ENCODE assay signal across 8 mouse cellular contexts in genomic region chr15:102517631-102517975, GRCm38 (mm10). TPM values are rescaled to one million over a fixed set of nuclear protein-coding genes. Genes with fewer than 3 reads are reported as not detected.
A peak's percentile ranks its signal among the peaks of the same experiment; 100 is the strongest.
DNase-seq lines count a peak whose midpoint lies in the region; ATAC-seq and TF ChIP-seq lines count a peak whose summit lies in the region.

No protein-coding gene starts in this region.

- no peak for DNase-seq in spleen, adult 2 months (ENCODE audit: low read depth in 1 of 2, low spot score in 2 of 2)
- DNase-seq in spleen, postnatal 10 days (ENCODE audit: low spot score in 2 of 2), result no peak
- no peak for DNase-seq in liver, embryonic 11.5 days (ENCODE audit: low spot score)
- no peak for DNase-seq in stomach, postnatal 0 days (ENCODE audit: low spot score)
- DNase-seq in ovary, adult 18-20 months (ENCODE audit: low spot score), result no peak

- H3K9me3 ChIP-seq in erythroblast, embryonic 14.5 days (ENCODE audit: control insufficient read depth, low read length), result no peaks in the 10 kb centered on the region
- no peaks in the 10 kb centered on the region for H3K9me3 ChIP-seq in liver, embryonic 11.5 days (ENCODE audit: control insufficient read depth, low read length)
- no peaks in the 10 kb centered on the region for H3K9me3 ChIP-seq in stomach, postnatal 0 days (ENCODE audit: control insufficient read depth, low read length)

- WGBS in spleen, adult 2 months, result under 1% methylated on average over 10 of the region's 10 CpGs
- 0% methylated on average over 10 of the region's 10 CpGs for WGBS in liver, embryonic 11.5 days
- WGBS in stomach, postnatal 0 days, result under 1% methylated on average over 10 of the region's 10 CpGs

- peaks cover 15% of the 10 kb centered on the region for H3K27me3 ChIP-seq in erythroblast, embryonic 14.5 days (ENCODE audit: control insufficient read depth)
- H3K27me3 ChIP-seq in spleen, adult 2 months (ENCODE audit: control insufficient read depth, insufficient read depth, low read length), result no peaks in the 10 kb centered on the region
- no peaks in the 10 kb centered on the region for H3K27me3 ChIP-seq in liver, embryonic 11.5 days (replicated peaks; ENCODE audit: control insufficient read depth, insufficient read depth, low read length)
- H3K27me3 ChIP-seq in stomach, postnatal 0 days (ENCODE audit: control insufficient read depth, insufficient read depth, low read length), result no peaks in the 10 kb centered on the region

- TF ChIP-seq EP300 in stomach, postnatal 0 days (optimal IDR thresholded peaks at IDR 0.05), result no peak

- peak overlapping the region; percentile 95 for H3K4me3 ChIP-seq in erythroblast, embryonic 14.5 days (replicated peaks)
- peak overlapping the region; percentile 74 for H3K4me3 ChIP-seq in spleen, adult 2 months (ENCODE audit: extremely low read depth, insufficient read depth, insufficient read length)
- H3K4me3 ChIP-seq in liver, embryonic 11.5 days (ENCODE audit: low read depth, low read length), result peak overlapping the region; percentile 77
- H3K4me3 ChIP-seq in stomach, postnatal 0 days (ENCODE audit: low read depth, low read length), result peak overlapping the region; percentile 64

- TF ChIP-seq CTCF in spleen, adult 2 months (IDR thresholded peaks at IDR 0.05; ENCODE audit: extremely low read depth, insufficient read depth, insufficient read length, insufficient replicate concordance), result no peak
- TF ChIP-seq CTCF in stomach, postnatal 0 days (IDR thresholded peaks at IDR 0.05; ENCODE audit: low read depth), result no peak

- peak overlapping the region; percentile 96 for H3K4me2 ChIP-seq in liver, embryonic 11.5 days
- H3K4me2 ChIP-seq in stomach, postnatal 0 days (replicated peaks; ENCODE audit: low read depth), result peak overlapping the region; percentile 91

- H3K36me3 ChIP-seq in erythroblast, embryonic 14.5 days (ENCODE audit: control insufficient read depth), result peaks cover 25% of the 10 kb centered on the region
- H3K36me3 ChIP-seq in spleen, adult 2 months (ENCODE audit: control insufficient read depth, insufficient read depth, low read length), result peaks cover 3% of the 10 kb centered on the region; the same call in 1 of the 2 replicates
- H3K36me3 ChIP-seq in liver, embryonic 11.5 days (ENCODE audit: control insufficient read depth, insufficient read depth, low read length), result peaks cover 7% of the 10 kb centered on the region; the same call in 1 of the 2 replicates
- H3K36me3 ChIP-seq in stomach, postnatal 0 days (ENCODE audit: control insufficient read depth, insufficient read depth, low read length), result peaks cover 3% of the 10 kb centered on the region; the same call in 1 of the 2 replicates

- ATAC-seq in erythroblast, adult 5-6 weeks (replicated peaks; ENCODE audit: low FRiP score, poor library complexity, severe bottlenecking), result no peak
- ATAC-seq in liver, embryonic 11.5 days (replicated peaks; ENCODE audit: low FRiP score), result no peak
- ATAC-seq in stomach, postnatal 0 days (ENCODE audit: low FRiP score, low TSS enrichment), result no peak
- no peak for ATAC-seq in erythroid progenitor cell, adult 5-6 weeks (replicated peaks; ENCODE audit: low FRiP score, poor library complexity, severe bottlenecking)

- peak; percentile 73 for TF ChIP-seq POLR2A in spleen, adult 2 months (IDR thresholded peaks at IDR 0.05; ENCODE audit: low read depth, low read length)

- peak overlapping the region; percentile 42 for H3K9ac ChIP-seq in liver, embryonic 11.5 days (ENCODE audit: low read depth, low read length)
- H3K9ac ChIP-seq in stomach, postnatal 0 days (ENCODE audit: low read length), result peak overlapping the region; percentile 62

- peaks cover 57% of the 10 kb centered on the region for H3K4me1 ChIP-seq in erythroblast, embryonic 14.5 days (ENCODE audit: control insufficient read depth)
- peaks cover 2% of the 10 kb centered on the region; the same call in 1 of the 2 replicates for H3K4me1 ChIP-seq in spleen, adult 2 months (ENCODE audit: control insufficient read depth, insufficient read depth, insufficient read length)
- peaks cover 28% of the 10 kb centered on the region for H3K4me1 ChIP-seq in liver, embryonic 11.5 days (replicated peaks; ENCODE audit: control insufficient read depth, insufficient read depth, low read length)
- H3K4me1 ChIP-seq in stomach, postnatal 0 days (replicated peaks; ENCODE audit: control insufficient read depth, insufficient read depth), result no peaks in the 10 kb centered on the region

- peak overlapping the region; percentile 49 for H3K27ac ChIP-seq in spleen, adult 2 months (ENCODE audit: insufficient read depth, low read length)
- peak overlapping the region; percentile 70; the same call in 1 of the 2 replicates for H3K27ac ChIP-seq in liver, embryonic 11.5 days (ENCODE audit: low read depth, low read length)
- peak overlapping the region; percentile 82 for H3K27ac ChIP-seq in stomach, postnatal 0 days (replicated peaks)

RNA-seq across cellular contexts. Expression of gene Tarbp2, which starts 0.4 kb away (rescaled TPM):
- 11.9 and 12.1 TPM in 2 replicates for polyA plus RNA-seq in erythroblast, embryonic 14.5 days (2012)
- 3.5 and 7.3 TPM in 2 replicates for total RNA-seq in erythroblast, adult 5-6 weeks (2015; ENCODE audit: low replicate concordance)
- 9.6 and 13.5 TPM in 2 replicates for total RNA-seq in erythroblast, adult 5-6 weeks (2017; ENCODE audit: low replicate concordance)
- 53.9 and 58.4 TPM in 2 replicates for polyA plus RNA-seq in spleen, adult 2 months (2012; rRNA removed)
- 96.7 and 105 TPM in 2 replicates for polyA plus RNA-seq in liver, embryonic 11.5 days (2014; fragmentation: Nextera tagmentation; extraction: Ambion mirVana)
- 41.7 and 44.3 TPM in 2 replicates for polyA plus RNA-seq in stomach, postnatal 0 days (2015; fragmentation: Nextera tagmentation; extraction: Ambion mirVana)
- 11.5 and 19.7 TPM in 2 replicates for total RNA-seq in erythroid progenitor cell, adult 5-6 weeks (2015; ENCODE audit: low replicate concordance)
- 11.9 and 20.4 TPM in 2 replicates for total RNA-seq in erythroid progenitor cell, adult 5-6 weeks (2017; ENCODE audit: low replicate concordance)

RNA-seq across cellular contexts. Expression of gene Map3k12, which starts 0.7 kb away (rescaled TPM):
- polyA plus RNA-seq in erythroblast, embryonic 14.5 days (2012), result 0.01 TPM in 2 replicates
- not detected in 2 replicates for total RNA-seq in erythroblast, adult 5-6 weeks (2015; ENCODE audit: low replicate concordance)
- 0.34 and 1.1 TPM in 2 replicates for total RNA-seq in erythroblast, adult 5-6 weeks (2017; ENCODE audit: low replicate concordance)
- 2.1 TPM in 2 replicates for polyA plus RNA-seq in spleen, adult 2 months (2012; rRNA removed)
- 7.7 and 7.9 TPM in 2 replicates for polyA plus RNA-seq in liver, embryonic 11.5 days (2014; fragmentation: Nextera tagmentation; extraction: Ambion mirVana)
- 3.3 and 3.9 TPM in 2 replicates for polyA plus RNA-seq in stomach, postnatal 0 days (2015; fragmentation: Nextera tagmentation; extraction: Ambion mirVana)
- 0.72 TPM in 1 of 2 replicates, not detected in the other for total RNA-seq in erythroid progenitor cell, adult 5-6 weeks (2015; ENCODE audit: low replicate concordance)
- total RNA-seq in erythroid progenitor cell, adult 5-6 weeks (2017; ENCODE audit: low replicate concordance), result 2.6 TPM in 1 of 2 replicates, not detected in the other

RNA-seq across cellular contexts. Expression of gene Npff, which starts 7.1 kb away (rescaled TPM):
- polyA plus RNA-seq in erythroblast, embryonic 14.5 days (2012), result 0.16 and 0.17 TPM in 2 replicates
- total RNA-seq in erythroblast, adult 5-6 weeks (2015; ENCODE audit: low replicate concordance), result 4.6 TPM in 1 of 2 replicates, not detected in the other
- 5.9 TPM in 1 of 2 replicates, not detected in the other for total RNA-seq in erythroblast, adult 5-6 weeks (2017; ENCODE audit: low replicate concordance)
- 6.7 and 8.1 TPM in 2 replicates for polyA plus RNA-seq in spleen, adult 2 months (2012; rRNA removed)
- polyA plus RNA-seq in liver, embryonic 11.5 days (2014; fragmentation: Nextera tagmentation; extraction: Ambion mirVana), result 0.86 and 1.2 TPM in 2 replicates
- 1.1 and 1.3 TPM in 2 replicates for polyA plus RNA-seq in stomach, postnatal 0 days (2015; fragmentation: Nextera tagmentation; extraction: Ambion mirVana)
- 9.2 and 12.6 TPM in 2 replicates for total RNA-seq in erythroid progenitor cell, adult 5-6 weeks (2015; ENCODE audit: low replicate concordance)
- total RNA-seq in erythroid progenitor cell, adult 5-6 weeks (2017; ENCODE audit: low replicate concordance), result 3.3 TPM in 1 of 2 replicates, not detected in the other

RNA-seq across cellular contexts. Expression of gene Gm10337, which starts 14.1 kb away (rescaled TPM):
- polyA plus RNA-seq in erythroblast, embryonic 14.5 days (2012), result not detected in 2 replicates
- not detected in 2 replicates for total RNA-seq in erythroblast, adult 5-6 weeks (2015; ENCODE audit: low replicate concordance)
- not detected in 2 replicates for total RNA-seq in erythroblast, adult 5-6 weeks (2017; ENCODE audit: low replicate concordance)
- polyA plus RNA-seq in spleen, adult 2 months (2012; rRNA removed), result not detected in 2 replicates
- polyA plus RNA-seq in liver, embryonic 11.5 days (2014; fragmentation: Nextera tagmentation; extraction: Ambion mirVana), result not detected in 2 replicates
- polyA plus RNA-seq in stomach, postnatal 0 days (2015; fragmentation: Nextera tagmentation; extraction: Ambion mirVana), result not detected in 2 replicates
- total RNA-seq in erythroid progenitor cell, adult 5-6 weeks (2015; ENCODE audit: low replicate concordance), result not detected in 2 replicates
- total RNA-seq in erythroid progenitor cell, adult 5-6 weeks (2017; ENCODE audit: low replicate concordance), result not detected in 2 replicates

RNA-seq across cellular contexts. Expression of gene Pcbp2, which starts 47.3 kb away (rescaled TPM):
- polyA plus RNA-seq in erythroblast, embryonic 14.5 days (2012), result 31.3 and 62.4 TPM in 2 replicates
- 252 and 321 TPM in 2 replicates for total RNA-seq in erythroblast, adult 5-6 weeks (2015; ENCODE audit: low replicate concordance)
- 85.4 and 91.0 TPM in 2 replicates for total RNA-seq in erythroblast, adult 5-6 weeks (2017; ENCODE audit: low replicate concordance)
- polyA plus RNA-seq in spleen, adult 2 months (2012; rRNA removed), result 378 and 426 TPM in 2 replicates
- polyA plus RNA-seq in liver, embryonic 11.5 days (2014; fragmentation: Nextera tagmentation; extraction: Ambion mirVana), result 187 and 220 TPM in 2 replicates
- polyA plus RNA-seq in stomach, postnatal 0 days (2015; fragmentation: Nextera tagmentation; extraction: Ambion mirVana), result 90.7 and 96.2 TPM in 2 replicates
- total RNA-seq in erythroid progenitor cell, adult 5-6 weeks (2015; ENCODE audit: low replicate concordance), result 405 and 484 TPM in 2 replicates
- 185 and 238 TPM in 2 replicates for total RNA-seq in erythroid progenitor cell, adult 5-6 weeks (2017; ENCODE audit: low replicate concordance)
